Mouse (Mus musculus) midbrain, embryonic 13.5 days (tissue): ENCODE measurements around the gene Fchsd2. TPM values are rescaled to one million over a fixed set of nuclear protein-coding genes. Genes with fewer than 3 reads are reported as not detected.

Experiments
- ATAC-seq: fragments of 200-750 bp; cut with Nextera tagmentation; 2 replicates; pipeline ENCODE4 v1.8.0; 2017; ENCODE audit warnings: mild to moderate bottlenecking, moderate TSS enrichment, moderate library complexity
- H3K27ac ChIP-seq: fragments of 300-500 bp; sonication (generic); 2 replicates; pipeline ENCODE4 v1.5.1; 2015; ENCODE audit warnings: inconsistent platforms, mild to moderate bottlenecking, moderate library complexity
- H3K27me3 ChIP-seq: fragments of 300-500 bp; sonication (generic); 2 replicates; pipeline ENCODE4 v1.6.1; 2015; ENCODE audit warnings: mild to moderate bottlenecking, inconsistent platforms
- H3K36me3 ChIP-seq: fragments of 300-500 bp; sonication (generic); 2 replicates; pipeline ENCODE4 v1.6.1; 2015; ENCODE audit warnings: mild to moderate bottlenecking, inconsistent platforms
- H3K4me1 ChIP-seq: fragments of 300-500 bp; sonication (generic); replicated peaks from 2 replicates; pipeline ENCODE4 v1.6.1; 2015; ENCODE audit warnings: inconsistent platforms
- H3K4me2 ChIP-seq: fragments of 300-500 bp; sonication (generic); replicated peaks from 2 replicates; pipeline ENCODE4 v1.6.1; 2015; ENCODE audit warnings: moderate library complexity, mild to moderate bottlenecking, inconsistent platforms
- H3K4me3 ChIP-seq: fragments of 300-500 bp; sonication (generic); replicated peaks from 2 replicates; pipeline ENCODE4 v1.5.1; 2015; ENCODE audit warnings: mild to moderate bottlenecking, inconsistent platforms
- H3K9ac ChIP-seq: fragments of 300-500 bp; sonication (generic); replicated peaks from 2 replicates; pipeline ENCODE4 v1.6.1; 2015; ENCODE audit warnings: mild to moderate bottlenecking, inconsistent platforms
- H3K9me3 ChIP-seq: fragments of 300-500 bp; sonication (generic); 2 replicates; pipeline ENCODE4 v1.6.1; 2016; ENCODE audit warnings: mild to moderate bottlenecking, inconsistent platforms
- WGBS: fragments of 180-500 bp; shearing (Covaris S2); methylation state at CpG from one replicate; pipeline ENCODE4 v1.1.7; 2015; 5-methylcytosine and 5-hydroxymethylcytosine counted together
- polyA plus RNA-seq: library from polyadenylated mRNA; unstranded; fragments of >200 nt; fragmentation: Nextera tagmentation; extraction: Ambion mirVana; gene quantifications from 2 replicates; pipeline ENCODE4 v1.2.1, GENCODE M21; 2015

Fchsd2 gene
- polyA plus RNA-seq, 1 experiment from 2014 or later = 37.5 TPM

DNA sequence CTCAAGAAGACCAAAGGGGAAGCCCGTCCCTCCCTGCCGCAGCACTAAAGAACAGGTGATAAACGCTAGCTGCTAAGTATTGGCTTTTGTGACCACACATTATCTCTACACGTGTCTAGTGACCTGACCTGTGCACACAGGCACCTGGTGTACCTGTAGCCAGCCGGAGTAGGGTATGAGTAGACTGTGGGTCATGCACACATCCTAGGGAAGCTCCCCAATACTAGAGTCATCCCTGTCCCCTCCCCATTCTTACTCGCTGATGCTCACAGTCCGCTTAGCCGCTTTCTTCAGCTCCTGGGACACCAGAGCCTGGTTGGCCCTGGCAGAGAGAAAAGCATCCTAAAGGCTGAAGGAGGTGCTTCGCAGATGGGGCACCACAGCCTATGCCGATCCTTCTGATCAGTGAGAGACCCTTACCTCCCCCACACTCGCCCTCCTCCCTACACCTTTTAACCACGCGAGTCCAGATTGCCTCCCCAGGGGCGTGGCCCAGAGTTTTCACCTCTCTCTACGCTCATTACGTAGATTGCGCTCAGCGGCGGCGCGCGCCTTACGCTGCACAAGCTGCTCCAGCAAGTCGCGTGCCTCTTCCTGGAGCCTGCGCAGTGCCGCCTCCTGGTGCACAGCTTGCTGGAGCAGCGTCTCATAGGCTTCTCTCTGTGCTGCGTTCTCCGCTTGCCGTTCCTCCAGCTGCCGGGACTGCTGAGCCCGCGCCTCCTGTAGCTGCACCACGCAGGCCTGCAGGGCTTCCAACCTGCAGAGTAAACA lies 203.8 kb downstream of the Fchsd2 start:
- Histone ChIP-seq H3K9me3 (no peaks in the 10 kb centered on the region), H3K27me3 (peaks cover 37% of the 10 kb centered on the region), H3K4me2 (peak overlapping the region; percentile 74), H3K27ac (peak overlapping the region; percentile 57; the same call in 1 of the 2 replicates), H3K4me1 (peaks cover 20% of the 10 kb centered on the region), H3K4me3 (peak overlapping the region; percentile 34), H3K36me3 (peaks cover 9% of the 10 kb centered on the region; the same call in 1 of the 2 replicates), H3K9ac (peak overlapping the region; percentile 71)
- WGBS = 10% methylated on average over 35 of the region's 35 CpGs
- ATAC-seq = peak; percentile 93

- no peak for ATAC-seq
- Histone ChIP-seq H3K27ac (peak overlapping the region; percentile 57; the same call in 1 of the 2 replicates), H3K9ac (peak overlapping the region; percentile 71), H3K4me1 (peaks cover 20% of the 10 kb centered on the region), H3K27me3 (peaks cover 37% of the 10 kb centered on the region), H3K9me3 (no peaks in the 10 kb centered on the region), H3K36me3 (peaks cover 6% of the 10 kb centered on the region; the same call in 1 of the 2 replicates), H3K4me2 (peak overlapping the region; percentile 74), H3K4me3 (peak overlapping the region; percentile 34)
- 27% methylated on average over 8 of the region's 8 CpGs for WGBS
Measured at GRCm38 (mm10) chr7:101297023-101297405, 204.4 kb downstream of the Fchsd2 start.

GRCm38 (mm10) chr7:101298375-101298774 lies 205.7 kb downstream of the Fchsd2 start:
- H3K4me2 ChIP-seq = no peak overlapping the region
- ATAC-seq = no peak
- 83% methylated on average over 3 of the region's 3 CpGs for WGBS

DNA sequence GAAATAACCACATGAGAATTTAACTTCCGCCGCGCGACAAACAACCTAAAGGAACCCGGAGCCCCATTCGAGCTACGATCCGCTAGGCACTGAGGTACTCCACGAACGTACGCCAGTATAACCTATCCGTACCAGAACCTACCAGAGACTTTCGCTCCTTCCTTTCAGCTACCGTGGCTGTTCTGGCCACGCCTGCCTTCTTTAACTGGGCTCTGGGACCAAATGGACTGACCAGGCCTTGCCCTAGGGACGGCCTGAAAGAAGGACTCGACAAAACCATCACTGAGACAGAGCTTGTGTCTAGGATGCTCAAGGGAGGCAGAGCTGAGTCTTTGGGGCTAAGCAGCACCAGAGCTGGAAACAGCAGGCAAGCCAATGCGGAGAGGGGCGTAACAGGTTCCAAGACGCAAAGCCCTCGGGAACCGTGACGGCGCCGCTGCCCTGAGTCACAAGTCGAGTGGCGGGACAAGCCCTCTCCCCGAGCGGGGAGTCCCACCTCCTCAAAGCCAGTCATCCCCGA lies 208.8 kb downstream of the Fchsd2 start:
- ATAC-seq = no peak; the same call in 1 of the 2 replicates
- Histone ChIP-seq H3K9me3 (no peaks in the 10 kb centered on the region), H3K4me2 (peak overlapping the region; percentile 90), H3K9ac (peak overlapping the region; percentile 74), H3K27me3 (peaks cover 37% of the 10 kb centered on the region), H3K4me1 (peaks cover 22% of the 10 kb centered on the region), H3K27ac (peak overlapping the region; percentile 62), H3K36me3 (no peaks in the 10 kb centered on the region), H3K4me3 (peak overlapping the region; percentile 70)
- WGBS = under 1% methylated on average over 30 of the region's 30 CpGs

More at GRCm38 (mm10) chr7:101298375-101298774, 205.7 kb downstream of the Fchsd2 start:
- Histone ChIP-seq H3K27ac (no peak overlapping the region), H3K4me3 (no peak overlapping the region), H3K9ac (no peak overlapping the region), H3K27me3 (peaks cover 37% of the 10 kb centered on the region), H3K9me3 (no peaks in the 10 kb centered on the region), H3K4me1 (peaks cover 27% of the 10 kb centered on the region), H3K36me3 (no peaks in the 10 kb centered on the region)

GRCm38 (mm10) chr7:101301881-101302456 lies 209.3 kb downstream of the Fchsd2 start, which contains the start of gene Atg16l2:
Gene Atg16l2, minus strand, starts transcription at chr7:101302251.
- under 1% methylated on average over 38 of the region's 39 CpGs for WGBS
- peak within 1 kb of the TSS; percentile 90 for H3K4me2 ChIP-seq
- peak within 1 kb of the TSS; percentile 70 for H3K4me3 ChIP-seq
- H3K9ac ChIP-seq = peak within 1 kb of the TSS; percentile 74
- peaks cover 37% of the 10 kb centered on the region for H3K27me3 ChIP-seq
- peak within 1 kb of the TSS; percentile 62 for H3K27ac ChIP-seq
- no peaks in the 10 kb centered on the region for H3K9me3 ChIP-seq
- H3K36me3 ChIP-seq = no peaks in the 10 kb centered on the region
- peaks cover 18% of the 10 kb centered on the region for H3K4me1 ChIP-seq
- ATAC-seq = peak; percentile 98

DNA sequence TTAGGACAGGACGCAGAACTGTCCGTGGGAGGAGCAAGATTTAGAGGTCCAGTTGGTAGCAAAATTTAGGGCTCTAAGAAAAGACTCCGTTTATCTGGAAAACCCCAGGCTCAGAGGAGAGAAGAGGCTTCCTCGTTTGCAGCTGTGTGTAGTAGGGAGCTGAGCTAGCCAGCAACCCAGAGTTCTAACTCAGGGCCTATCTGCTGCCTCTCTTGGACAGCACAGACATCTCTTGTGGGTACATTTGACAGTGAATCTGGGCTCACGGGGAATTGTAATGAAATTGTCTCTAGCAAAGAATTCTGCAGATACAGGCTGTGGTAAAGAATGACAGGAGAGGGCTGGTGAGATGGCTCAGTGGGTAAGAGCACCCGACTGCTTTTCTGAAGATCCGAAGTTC lies 210.0 kb downstream of the Fchsd2 start:
- no peaks in the 10 kb centered on the region for H3K36me3 ChIP-seq
- H3K4me2 ChIP-seq = peak overlapping the region; percentile 90
- H3K27me3 ChIP-seq = peaks cover 37% of the 10 kb centered on the region
- H3K9me3 ChIP-seq = no peaks in the 10 kb centered on the region
- 23% methylated on average over 7 of the region's 7 CpGs for WGBS
- peak overlapping the region; percentile 62 for H3K27ac ChIP-seq
- peaks cover 15% of the 10 kb centered on the region for H3K4me1 ChIP-seq
- no peak for ATAC-seq
- H3K9ac ChIP-seq = peak overlapping the region; percentile 74
- H3K4me3 ChIP-seq = peak overlapping the region; percentile 70

DNA sequence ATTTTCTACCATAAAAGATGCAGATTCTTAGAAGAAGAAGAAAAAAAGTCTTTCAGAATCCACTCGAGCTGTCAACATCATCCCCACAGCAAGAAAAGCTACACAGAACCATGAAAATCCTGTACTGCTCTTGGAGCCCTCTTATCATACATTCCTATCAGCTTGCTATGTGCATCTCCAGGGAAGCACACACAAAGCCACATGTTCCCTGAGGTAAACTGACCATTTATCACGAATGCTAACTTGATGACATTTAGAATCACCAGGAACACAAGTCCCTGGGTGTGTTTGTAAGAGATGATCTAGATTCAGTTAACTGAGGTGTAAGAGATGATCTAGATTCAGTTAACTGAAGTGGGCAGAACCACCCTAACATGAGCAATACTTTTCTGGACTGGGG lies 214.2 kb downstream of the Fchsd2 start:
- Histone ChIP-seq H3K27ac (no peak overlapping the region), H3K36me3 (no peaks in the 10 kb centered on the region), H3K4me3 (no peak overlapping the region), H3K27me3 (0 out of 2 replicates have a peak, but pooled peaks cover 7% of the 10 kb centered on the region), H3K4me2 (no peak overlapping the region), H3K4me1 (peaks cover 10% of the 10 kb centered on the region), H3K9me3 (no peaks in the 10 kb centered on the region), H3K9ac (no peak overlapping the region)
- 64% methylated on average over 2 of the region's 2 CpGs for WGBS
- ATAC-seq = no peak

DNA sequence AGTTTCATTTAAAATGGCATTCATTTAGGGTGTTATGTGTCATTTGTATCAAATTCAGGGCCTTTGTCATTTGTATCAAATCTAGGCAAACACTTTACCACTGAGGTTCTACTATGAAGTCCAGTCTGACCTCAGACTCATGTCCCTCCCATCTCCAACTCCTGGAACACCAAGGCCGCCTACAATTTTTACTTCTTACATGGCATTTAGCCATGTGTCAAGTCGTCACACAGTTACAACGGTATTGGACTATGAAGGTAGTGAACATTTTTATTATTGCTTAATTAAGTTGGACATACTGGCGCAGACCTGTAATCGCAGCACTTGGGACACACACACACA lies 217.3 kb downstream of the Fchsd2 start:
- WGBS = 38% methylated on average over 5 of the region's 5 CpGs
- peak overlapping the region; percentile 70 for H3K9ac ChIP-seq
- H3K9me3 ChIP-seq = no peaks in the 10 kb centered on the region
- H3K27me3 ChIP-seq = 0 out of 2 replicates have a peak, but pooled peaks cover 10% of the 10 kb centered on the region
- H3K36me3 ChIP-seq = no peaks in the 10 kb centered on the region
- H3K27ac ChIP-seq = peak overlapping the region; percentile 87
- H3K4me2 ChIP-seq = peak overlapping the region; percentile 57
- peak overlapping the region; percentile 65 for H3K4me3 ChIP-seq
- peaks cover 3% of the 10 kb centered on the region; the same call in 1 of the 2 replicates for H3K4me1 ChIP-seq
- ATAC-seq = no peak; the same call in 1 of the 2 replicates

DNA sequence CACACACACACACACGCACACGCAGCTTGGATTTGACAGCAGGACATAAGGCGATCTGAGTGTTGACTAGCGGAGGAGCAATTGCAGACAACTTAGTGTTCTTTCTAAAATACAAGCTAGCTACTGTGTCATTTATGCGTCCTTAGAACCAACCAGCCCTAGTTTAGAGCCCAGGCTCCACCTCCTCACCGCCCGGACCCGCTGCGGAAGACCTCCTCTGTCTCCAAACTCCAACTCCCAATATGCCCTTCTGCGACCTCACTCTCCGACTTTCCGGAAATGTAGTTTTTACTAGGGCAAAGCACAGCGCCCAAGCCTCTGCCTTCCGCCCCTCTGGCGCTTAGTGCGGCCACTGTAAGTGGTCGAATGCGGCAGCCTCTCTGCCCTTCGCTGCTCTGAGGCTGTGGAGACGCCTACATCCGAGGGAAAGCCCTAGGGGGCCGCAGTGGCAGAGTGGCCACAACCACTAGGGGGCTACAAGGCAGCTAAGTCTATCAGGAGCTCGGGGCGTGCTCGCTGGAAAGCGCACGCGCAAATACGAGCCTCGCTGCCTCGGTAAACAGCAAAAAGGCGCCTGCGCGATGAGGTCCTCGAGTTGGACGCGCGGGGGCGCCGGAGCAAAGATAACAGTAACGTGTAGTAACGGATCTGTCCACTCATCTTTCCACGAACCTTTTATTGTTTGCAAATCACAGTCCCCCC lies 217.8 kb downstream of the Fchsd2 start:
- peak; percentile 98 for ATAC-seq
- WGBS = under 1% methylated on average over 43 of the region's 43 CpGs

GRCm38 (mm10) chr7:101311061-101311460 lies 218.4 kb downstream of the Fchsd2 start:
- H3K4me2 ChIP-seq = peak overlapping the region; percentile 57
- 0 out of 2 replicates have a peak, but pooled peaks cover 10% of the 10 kb centered on the region for H3K27me3 ChIP-seq
- 42% methylated on average over 2 of the region's 2 CpGs for WGBS
- H3K9me3 ChIP-seq = no peaks in the 10 kb centered on the region
- 0 out of 2 replicates have a peak overlapping the region, but pooled peaks have one; percentile 65 for H3K4me3 ChIP-seq
- peaks cover 3% of the 10 kb centered on the region; the same call in 1 of the 2 replicates for H3K4me1 ChIP-seq
- H3K27ac ChIP-seq = peak overlapping the region; percentile 10; the same call in 1 of the 2 replicates
- no peak for ATAC-seq
- no peaks in the 10 kb centered on the region for H3K36me3 ChIP-seq
- H3K9ac ChIP-seq = no peak overlapping the region

More for the DNA sequence above, 217.8 kb downstream of the Fchsd2 start:
- Histone ChIP-seq H3K27ac (peak overlapping the region; percentile 87), H3K4me1 (peaks cover 3% of the 10 kb centered on the region; the same call in 1 of the 2 replicates), H3K9me3 (no peaks in the 10 kb centered on the region), H3K27me3 (0 out of 2 replicates have a peak, but pooled peaks cover 10% of the 10 kb centered on the region), H3K4me3 (peak overlapping the region; percentile 65), H3K36me3 (no peaks in the 10 kb centered on the region), H3K9ac (peak overlapping the region; percentile 70), H3K4me2 (peak overlapping the region; percentile 57)

DNA sequence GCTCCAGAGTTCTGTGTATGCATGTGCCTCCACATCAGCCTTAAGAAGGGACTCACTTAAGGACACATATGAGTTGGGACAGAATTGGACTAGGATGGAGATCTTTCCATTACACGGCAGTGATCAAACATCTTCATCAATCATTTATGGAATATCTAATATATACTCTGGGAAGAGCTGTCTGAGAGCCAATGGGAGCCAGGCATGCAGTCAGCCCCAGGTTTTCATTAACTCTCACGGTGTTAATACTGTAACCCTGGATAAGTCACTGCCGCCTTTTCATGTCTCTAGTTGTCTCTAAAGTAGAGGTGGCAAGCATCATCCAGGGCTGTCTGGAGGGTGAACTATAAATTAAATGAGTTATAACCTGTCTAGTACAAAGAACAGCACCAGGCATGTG lies 220.4 kb downstream of the Fchsd2 start:
- Histone ChIP-seq H3K27me3 (0 out of 2 replicates have a peak, but pooled peaks cover 10% of the 10 kb centered on the region), H3K4me1 (peaks cover 3% of the 10 kb centered on the region; the same call in 1 of the 2 replicates), H3K9me3 (no peaks in the 10 kb centered on the region), H3K9ac (no peak overlapping the region), H3K36me3 (no peaks in the 10 kb centered on the region), H3K4me2 (no peak overlapping the region), H3K4me3 (no peak overlapping the region), H3K27ac (no peak overlapping the region)
- no peak for ATAC-seq
- 77% methylated on average over 3 of the region's 3 CpGs for WGBS
